Mouse (Mus musculus) urinary bladder, postnatal 10 days (tissue): ENCODE results near the gene Ticrr.

ENCODE experiments used
- DNase-seq: peaks from one replicate; pipeline ENCODE4 v3.0.0; 2022; ENCODE audit warnings: low spot score

The Ticrr gene

DNA sequence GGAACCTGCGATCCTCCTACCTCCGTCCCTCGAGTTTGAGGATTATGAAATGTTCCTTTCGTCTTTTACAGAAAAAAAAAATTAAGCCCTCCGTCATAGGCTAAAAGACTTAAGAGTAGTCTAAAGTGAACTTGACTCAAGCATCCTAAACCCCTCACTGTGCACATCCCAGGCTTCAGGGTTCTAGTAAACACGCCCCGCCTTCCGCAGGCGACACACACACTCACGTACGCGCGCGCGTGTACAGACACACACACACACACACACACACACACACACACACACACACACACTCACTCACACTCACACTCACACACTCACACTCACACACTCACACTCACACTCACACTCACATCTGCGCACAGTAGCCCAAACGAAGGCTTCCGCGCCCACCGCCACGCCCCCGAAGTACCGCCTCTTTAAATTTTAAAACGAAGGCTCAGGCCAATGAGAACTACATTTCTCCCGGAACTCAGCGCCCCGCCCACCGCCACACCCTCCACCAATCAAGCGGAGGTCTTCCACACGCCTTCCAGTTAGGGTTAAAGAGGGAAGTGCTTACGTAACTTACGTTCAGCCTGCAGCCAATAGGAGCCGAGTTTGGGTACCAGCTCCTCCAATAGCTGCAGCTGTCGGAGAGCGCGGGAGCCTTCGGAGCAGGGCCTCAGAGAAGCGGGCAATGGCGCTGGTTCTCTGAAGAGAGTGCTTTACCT, at the start of gene Ticrr:
TSS of gene Ticrr (plus strand) at position 619 of the 713 bp plus-strand sequence.
- peak; percentile 77 for DNase-seq

DNA sequence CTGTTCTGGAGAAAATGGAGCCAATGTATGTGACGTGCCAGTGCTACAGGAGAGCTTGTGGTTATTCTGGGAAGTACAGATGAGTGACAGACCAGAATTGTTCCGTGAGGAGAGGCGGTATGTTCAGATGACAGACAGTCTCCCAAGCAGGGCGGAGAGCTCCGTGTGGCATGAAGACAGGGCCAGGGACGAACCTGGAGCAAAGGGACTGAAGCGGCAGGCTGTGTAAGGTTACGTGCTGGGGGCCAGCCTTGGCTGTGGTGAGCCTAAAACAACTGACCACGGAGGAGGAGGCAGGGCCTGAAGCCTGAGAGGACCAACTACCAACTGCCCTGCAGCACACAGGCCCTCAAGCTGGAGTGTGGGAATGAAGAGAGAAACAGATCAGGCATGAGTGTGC, 48.1 kb upstream of the Ticrr start:
- DNase-seq = no peak

DNA sequence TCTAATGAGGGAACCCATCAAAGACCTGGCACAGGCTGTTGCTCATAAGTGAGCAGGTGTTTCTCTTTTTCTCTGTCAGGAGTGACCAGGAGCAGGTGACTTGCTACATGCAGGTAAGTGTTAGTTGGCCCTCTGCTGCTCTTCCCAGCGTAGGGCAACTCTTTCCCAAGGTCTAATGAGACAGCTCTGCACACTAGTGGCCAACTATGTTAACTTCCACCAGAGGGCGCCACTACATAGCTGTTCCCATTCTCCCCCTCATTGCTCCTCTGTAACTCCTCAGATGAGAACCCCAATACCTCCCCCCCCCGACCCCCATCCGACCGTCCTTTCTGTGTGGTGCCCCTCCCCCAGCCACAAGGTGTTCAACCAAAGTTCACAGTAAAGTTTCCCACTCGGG, 47.2 kb upstream of the Ticrr start:
- no peak for DNase-seq

DNA sequence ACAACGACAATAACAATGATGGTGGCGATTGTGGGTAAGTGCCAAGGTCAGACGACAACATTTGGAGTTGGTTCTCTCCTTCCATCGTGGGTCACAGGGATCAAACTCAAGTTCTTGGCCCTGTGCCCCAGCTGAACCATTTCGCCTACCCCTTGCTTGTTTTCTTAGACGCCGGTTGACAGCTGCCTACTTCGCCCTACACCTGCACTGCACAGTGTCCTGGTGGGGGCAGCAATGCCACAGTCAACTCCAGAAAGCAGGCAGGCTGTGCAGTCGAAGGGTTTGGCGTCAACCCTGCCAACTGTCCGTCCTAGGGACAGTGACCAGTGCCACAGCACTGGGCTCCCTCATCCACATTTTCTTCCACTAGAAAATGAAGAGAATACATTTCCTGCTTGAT, 46.7 kb upstream of the Ticrr start:
- DNase-seq = no peak

DNA sequence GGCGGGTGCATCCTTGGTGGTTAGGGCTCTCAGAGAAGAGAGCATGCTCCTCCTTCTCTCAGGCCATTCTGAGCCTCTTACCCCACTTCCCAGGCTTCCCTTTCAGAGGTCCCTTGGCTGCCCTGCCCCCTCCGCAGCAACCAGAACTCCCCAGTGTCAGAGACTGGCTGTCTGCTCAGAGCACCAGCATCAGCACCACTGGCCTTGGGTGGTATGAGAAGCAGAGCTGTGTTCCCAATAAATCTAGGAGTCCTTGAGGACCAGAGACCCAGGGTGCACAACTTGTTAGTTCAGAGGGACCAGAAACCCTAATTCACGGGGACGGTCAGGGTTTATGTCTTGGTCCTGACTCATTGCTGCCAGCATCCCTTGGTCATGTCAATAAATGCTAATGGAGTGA, 45.0 kb upstream of the Ticrr start:
- no peak for DNase-seq

DNA sequence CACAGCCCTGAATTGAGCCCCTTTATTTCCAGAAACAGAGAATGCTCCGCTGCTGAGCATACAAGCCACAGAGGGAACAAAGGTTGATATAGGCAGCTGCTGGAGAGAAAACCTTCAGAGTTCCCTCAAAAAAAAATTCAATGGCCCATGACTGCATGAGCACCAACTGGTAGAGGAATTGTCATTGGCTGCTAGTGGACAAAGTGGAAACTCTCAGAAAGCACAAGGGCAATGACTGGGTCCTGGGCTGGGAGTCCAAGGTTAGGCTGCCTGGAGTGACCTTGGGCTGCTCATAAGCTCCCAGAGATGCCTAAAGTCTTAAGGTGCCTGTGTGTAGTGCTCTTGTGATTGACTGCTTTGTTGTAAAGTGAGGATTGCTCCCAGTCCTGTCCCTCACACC, 44.1 kb upstream of the Ticrr start:
- no peak for DNase-seq

DNA sequence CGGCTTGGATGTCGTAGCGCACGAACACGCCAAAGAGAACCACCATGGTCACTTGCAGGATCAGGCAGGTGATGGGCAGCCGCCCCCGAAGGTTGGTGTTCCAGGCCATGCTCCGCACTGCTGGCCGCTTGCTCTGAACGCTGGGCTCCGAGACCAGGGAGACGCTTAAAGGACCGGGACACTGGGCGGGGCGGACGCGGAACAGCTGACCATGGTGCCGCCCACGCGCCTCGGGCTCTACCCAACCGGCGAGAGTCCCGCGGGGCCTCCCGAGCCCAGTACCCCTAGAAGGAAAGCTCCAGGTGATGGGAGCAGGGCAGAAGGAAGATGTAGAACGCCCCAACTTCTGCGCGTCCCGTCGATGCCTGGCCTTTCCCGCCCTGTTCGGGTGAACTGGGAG, 42.6 kb upstream of the Ticrr start, which contains the start of gene Rhcg:
TSS of gene Rhcg (minus strand) at position 240 of the 400 bp plus-strand sequence.
- no peak for DNase-seq

DNA sequence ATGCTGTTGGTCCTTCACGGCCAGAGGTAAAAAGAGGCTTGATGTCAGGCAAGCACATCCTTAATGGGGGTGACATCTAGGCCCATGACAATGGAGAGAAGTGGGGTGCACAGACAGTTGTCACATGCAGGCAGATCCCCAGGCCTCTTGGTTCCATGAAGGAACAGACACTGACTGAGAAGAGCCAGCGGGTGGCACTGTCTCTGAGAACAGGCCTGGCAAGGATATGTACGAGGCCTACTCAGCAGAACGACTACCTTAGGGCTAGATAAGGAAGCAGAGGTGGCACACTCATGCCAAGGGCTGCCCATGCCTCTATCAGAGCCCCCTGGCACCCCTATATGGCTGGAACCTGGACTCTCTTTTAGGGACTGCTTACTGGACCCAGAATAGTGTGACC, 40.5 kb upstream of the Ticrr start:
- no peak for DNase-seq

DNA sequence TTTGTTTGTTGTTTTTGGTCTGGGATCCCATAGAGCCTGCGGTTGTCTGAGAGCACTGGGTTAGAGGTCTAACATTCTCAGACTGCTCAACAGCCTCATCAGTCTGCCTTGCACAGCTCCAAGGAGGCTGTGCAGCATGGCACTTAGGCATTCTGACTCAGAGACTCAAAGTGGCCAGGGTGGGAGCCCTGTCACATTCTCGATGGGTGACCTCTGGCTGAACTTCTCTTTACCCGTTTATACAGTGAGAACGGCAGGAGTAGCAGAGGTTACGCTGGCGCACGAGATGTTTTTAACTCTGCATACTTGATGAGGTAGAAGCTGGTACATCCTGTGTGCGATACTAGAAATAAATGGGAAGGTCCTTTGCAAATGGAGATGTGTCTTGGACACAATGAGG, 36.9 kb upstream of the Ticrr start:
- no peak for DNase-seq

DNA sequence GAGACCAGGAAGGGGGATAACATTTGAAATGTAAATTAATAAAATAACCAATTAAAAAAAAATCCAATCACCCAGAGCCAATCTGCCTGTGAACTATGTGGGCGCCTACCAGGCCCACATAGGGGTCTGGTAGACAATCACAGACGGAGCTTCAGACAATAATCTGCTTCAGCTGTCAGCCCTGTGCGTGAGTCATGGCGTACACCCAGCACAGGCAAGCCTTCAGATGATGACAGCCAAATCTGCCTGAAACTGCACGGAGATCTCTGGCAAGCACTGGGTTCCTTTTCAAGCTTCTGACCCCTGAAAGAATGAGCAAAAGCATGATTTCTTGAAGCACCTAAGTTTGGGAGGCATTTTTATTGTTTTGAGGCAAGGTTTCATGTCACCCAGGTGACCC, 33.8 kb upstream of the Ticrr start:
- DNase-seq = no peak

DNA sequence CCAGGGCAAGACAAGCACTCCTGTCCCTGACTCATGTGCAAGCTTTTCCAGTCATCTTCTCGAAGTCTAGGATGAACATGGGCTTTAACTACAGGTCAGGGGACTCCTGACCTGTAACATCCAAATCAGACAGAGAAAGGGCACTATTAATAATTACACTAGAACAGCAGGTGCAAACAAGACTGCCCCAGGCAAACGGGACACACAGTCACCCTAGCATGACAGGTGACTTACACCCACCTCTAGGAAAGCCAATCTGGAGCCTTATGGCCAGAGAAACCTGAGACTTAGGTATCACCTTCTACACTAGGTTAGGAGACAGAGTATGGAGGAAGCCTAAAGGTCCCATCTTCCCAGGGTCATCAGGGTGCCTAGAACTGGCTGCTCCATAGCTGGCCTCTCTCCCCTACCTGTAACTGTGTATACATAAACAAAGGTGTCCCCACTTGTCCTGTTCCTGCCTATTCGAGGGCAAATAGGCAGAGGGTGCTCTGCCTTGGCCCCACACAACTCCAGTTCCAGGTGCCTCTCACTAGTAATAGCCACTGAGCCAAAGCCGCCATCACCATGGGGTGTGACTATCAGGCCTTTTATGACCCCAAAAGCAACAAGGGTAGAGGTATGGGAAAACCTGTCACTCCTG, 31.6 kb upstream of the Ticrr start:
- no peak for DNase-seq

DNA sequence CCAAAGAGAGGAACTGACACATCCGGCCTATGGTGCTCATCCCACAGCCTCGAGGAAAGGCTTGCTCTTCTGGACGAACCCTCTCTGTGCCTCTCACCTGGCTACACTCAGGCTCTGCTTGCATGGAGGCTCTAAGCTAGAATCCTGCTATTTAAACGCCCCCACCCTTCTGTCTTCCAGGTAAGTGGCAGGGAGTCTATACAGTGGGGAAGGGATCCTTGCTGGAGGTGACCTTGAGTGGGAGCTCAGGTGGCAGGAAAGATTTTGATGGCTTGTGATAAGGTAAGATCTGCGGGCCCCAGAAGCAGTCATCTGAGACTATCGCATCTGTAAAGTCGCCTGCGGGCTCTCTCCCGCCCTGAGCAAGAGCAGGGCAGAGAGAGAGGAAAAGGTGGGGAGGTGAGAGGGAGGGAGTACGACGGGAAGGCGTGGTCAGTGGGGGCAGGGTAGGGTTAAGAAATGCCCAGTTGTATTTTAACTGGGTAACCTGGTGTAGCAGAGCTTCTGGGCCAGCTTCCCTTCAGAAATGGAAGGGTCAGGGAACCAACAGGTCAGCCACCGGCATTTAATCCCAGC, 28.1 kb upstream of the Ticrr start:
- no peak for DNase-seq

DNA sequence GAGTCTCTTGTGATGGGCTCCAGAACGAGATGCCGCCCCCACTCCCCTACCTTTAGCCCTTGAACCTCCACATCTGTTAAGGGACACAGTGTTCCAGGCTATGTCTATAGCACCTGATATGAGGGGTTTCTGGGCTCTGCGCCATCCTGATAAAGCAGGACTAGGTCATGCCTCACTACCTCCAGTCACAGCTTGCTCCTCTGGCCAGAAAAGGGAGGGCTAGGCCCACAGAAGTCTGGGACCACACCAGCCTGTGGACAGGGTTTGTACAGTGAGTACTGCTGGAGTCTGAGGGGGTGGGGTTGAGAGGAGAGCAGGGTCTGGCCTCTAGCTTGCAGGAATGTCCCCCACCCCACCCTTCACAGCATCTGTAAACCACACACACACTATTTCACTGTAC, 12.8 kb upstream of the Ticrr start:
- no peak for DNase-seq

DNA sequence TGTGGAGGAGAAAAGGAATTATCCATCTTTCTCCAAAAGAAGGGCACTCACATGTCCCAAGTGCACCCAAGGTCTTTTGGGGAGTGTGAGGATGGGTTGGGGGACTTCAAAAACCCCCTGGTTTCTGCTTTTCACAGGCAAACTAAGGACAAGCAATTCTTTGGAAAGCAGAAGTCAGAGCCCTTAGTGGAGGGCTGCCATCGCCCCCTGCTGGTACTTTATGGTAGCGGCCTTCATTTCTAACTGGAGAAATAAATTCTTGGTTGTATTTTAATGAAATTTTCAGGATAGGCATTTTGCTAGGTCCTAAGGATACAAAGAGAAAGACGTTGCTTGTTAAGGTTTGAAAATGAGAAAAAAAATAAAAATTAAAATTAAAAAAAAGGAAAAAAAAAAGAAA, 11.0 kb upstream of the Ticrr start:
- no peak for DNase-seq

DNA sequence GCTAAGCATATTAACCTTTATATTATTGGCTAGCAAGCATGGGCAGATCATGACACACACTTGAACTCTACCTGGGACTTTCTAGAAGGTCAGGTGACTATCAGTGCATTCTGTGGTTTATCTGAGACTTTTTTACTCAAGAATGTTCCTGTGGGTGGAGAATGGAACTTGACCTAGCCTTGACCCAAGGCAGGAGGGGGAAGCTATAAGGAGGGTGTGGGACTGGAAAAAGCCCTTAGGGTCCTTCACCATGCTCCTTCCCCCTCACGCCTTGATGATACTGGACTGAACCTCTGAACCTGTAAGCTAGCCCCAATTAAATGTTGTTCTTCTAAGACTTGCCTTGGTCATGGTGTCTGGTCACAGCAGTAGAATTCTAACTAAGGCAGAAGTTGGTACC, 5.8 kb upstream of the Ticrr start:
- DNase-seq = no peak

DNA sequence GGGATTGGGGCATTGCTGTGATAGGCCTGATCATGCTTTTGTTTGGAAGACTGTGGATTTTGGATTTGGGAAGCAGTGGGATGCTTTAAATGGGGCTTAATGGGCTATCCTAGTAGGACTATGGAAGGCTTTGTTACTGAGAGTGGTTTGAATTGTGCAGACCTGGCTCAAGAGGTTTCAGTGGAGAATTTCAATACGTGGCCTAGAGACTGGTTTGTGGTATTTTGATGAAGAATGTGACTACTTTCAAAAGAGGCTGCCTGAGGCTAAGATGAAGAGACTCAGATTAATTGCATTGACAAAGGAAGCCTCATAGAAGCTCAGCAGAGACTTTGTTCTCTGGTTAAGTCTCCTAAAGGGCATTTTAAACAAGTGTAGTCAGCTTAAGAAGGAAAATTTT, 5.4 kb upstream of the Ticrr start:
- no peak for DNase-seq

DNA sequence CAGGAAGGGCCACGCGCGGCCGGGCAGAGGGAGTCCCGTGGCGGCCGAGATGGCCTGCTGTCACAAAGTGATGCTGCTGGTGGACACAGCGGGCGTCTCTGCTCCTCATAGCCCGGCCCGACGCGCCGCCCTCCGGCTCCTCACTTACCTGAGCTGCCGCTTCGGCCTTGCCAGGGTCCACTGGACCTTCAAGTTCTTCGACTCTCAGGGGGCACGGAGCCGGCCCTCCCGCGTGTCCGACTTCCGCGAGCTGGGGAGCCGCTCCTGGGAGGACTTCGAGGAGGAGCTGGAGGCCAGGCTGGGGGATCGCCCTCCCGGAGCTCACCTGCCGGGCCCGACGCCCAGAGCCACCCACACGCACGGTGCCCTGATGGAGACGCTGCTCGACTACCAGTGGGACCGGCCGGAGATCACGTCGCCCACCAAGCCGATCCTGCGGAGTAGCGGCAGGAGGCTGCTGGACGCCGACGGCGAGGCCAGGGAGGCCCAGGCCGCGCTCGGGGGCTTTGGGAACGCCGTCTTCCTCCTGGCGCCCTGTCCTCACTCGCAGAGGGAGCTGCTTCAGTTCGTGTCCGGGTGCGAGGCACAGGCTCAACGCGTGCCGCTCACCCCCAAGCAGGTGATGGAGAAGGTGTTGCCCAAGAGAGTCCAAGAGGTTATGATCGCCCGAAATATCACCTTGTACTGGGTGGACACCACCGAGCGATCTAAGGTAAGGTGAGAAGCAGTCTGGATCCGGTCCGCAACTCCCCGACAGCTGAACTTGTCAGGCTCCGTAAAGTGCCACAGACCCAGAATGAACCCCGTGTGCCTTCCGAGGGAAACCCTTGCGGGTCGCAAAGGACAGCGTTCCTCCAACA, 525 bp downstream of the Ticrr start:
- no peak for DNase-seq

DNA sequence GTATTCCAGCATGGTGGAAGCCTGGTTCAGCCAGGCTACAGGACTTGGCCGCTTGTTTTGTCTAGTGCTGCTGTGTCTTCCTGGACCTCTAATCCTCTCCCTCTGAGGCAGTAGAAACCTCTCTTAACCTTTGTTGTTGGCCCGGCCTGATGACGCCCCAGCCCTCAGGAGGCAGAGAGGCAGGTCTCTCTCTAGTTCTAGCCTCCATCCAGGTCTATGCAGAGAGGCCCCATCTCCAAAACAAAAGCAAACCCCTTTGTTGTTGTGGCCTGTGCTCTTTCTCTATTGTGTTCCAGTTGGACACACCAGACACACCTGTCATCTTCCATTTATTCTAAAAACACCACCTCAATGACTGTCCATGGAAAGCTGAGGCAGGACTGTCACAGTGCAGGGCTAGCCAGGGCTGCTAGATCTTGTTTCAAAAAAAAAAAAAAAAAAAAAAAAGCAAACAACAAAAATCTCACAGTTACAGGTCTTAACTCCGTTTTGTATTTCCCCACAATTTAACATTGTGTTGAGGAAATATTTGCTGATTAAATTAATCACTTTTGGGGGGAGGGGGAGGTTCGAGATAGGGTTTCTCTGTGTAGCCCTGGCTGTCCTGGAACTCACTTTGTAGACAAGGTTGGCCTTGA, 1.4 kb downstream of the Ticrr start:
- DNase-seq = no peak

DNA sequence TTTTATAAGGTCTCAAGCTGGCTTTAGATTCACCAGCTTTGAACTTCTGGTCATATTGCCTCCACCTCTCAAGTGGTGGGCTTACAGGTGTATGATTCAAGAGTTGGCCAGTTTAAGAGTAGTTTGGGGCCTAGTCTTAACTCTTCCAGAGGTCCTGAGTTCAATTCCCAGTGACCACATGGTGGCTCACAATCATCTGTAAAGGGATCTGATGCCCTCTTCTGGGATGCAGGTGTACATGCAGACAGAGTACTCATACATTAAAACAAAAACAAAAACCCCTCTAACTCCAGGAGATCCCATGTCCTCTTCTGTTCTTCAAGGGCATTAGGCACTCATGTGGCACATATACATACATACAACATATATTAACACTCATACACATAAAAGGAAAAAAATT, 6.7 kb downstream of the Ticrr start:
- no peak for DNase-seq

DNA sequence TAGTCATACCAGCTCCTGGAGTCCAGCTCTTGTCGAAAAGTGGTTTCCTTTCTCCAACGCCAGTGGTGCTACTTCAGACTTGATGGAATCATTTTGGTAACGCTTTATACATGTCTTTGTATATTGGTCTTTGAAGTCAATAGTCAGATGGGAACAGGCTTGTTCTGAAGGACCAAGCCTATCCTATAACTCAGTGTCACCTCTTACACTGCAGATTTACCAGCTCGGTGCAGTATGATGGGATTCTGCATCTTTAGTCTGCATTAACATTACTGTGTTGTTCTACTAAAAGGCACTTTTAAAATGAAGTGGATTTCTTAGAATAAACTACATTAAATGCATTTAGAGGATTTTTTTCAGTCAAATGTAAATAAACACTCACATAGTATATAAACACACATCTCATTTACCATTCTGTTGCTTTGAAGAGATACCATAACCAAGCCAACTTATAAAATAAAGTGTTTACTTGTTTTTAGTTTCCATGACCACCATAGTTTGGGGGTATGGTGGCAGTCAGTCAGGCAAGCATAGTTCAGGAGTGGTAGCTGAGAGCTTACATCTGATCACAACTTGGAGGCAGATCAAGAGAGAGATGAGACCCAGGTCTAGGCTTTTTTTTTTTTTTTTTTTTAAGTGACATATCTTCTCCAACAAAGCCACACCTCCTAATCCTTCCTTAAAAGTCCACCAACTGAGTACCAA, 11.1 kb downstream of the Ticrr start:
- no peak for DNase-seq

DNA sequence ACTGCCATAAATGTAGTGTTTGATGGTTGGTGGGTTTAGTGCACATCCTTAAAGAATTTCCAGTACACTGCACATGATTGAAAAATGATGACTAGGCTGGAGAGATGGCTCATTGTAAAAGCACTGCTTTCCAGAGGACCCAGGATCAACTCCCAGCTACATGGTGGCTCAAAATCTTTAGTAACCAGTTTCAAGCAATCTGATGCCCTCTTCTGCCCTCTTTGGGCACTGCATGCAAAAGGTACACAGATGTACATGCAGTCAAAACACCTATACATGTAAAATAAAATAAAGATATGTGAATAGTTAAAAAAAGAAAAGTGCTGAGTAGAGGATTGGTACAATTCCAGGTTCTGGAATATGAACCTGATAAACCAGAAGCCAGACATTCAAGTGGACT, 19.2 kb downstream of the Ticrr start:
- no peak for DNase-seq

DNA sequence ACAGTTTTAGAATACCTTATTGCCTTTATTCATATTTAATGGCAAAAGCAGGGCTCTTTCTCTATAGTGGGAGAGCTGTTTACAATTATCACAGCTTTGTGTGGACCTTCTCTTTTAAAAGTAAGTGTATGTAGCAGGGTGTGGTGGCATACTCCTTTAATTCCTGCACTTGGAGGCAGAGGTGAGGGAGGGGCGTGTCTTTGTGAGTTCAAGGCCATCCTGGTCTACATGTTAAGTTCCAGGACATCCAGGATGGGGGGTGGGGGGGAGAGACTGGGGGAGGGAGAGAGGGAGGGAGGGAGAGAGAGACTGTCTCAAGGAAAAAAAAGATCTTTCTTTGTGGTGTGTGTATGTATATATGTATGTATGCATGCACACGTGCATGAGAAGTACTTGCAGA, 20.2 kb downstream of the Ticrr start:
- DNase-seq = no peak
